ENCODE assay signal across 8 mouse cellular contexts in genomic region chr2:131416482-131416881, GRCm38 (mm10).
A peak's percentile ranks its signal among the peaks of the same experiment; 100 is the strongest.
DNase-seq lines count a peak whose midpoint lies in the region; TF ChIP-seq lines count a peak whose summit lies in the region.

No protein-coding gene starts in this region.

- WGBS in olfactory bulb, adult 2 months, result 25% methylated on average over 6 of the region's 6 CpGs

- peak; percentile 89 for TF ChIP-seq CTCF in olfactory bulb, adult 2 months (IDR thresholded peaks at IDR 0.05; ENCODE audit: insufficient read depth, low read depth, low read length)

- no peak for TF ChIP-seq POLR2A in olfactory bulb, adult 2 months (IDR thresholded peaks at IDR 0.05; ENCODE audit: insufficient read depth, low read depth, low read length)

- intact Hi-C loops in left cerebral cortex, postnatal 25 days (cut with DNase I), result loop anchor here (2.0 to 5.0 kb wide), 4 partner anchors 64 to 319 kb away; partner anchors contain the start of genes Pank2 and Rnf24

- DNase-seq in 416B (ENCODE audit: low read depth) (peak; percentile 63), ES-CJ7 (ENCODE audit: low read depth, low spot score) (peak; percentile 58)
- peak; percentile 42 for DNase-seq in cerebellum, adult 9-10 months
- peak; percentile 57 to 77 for DNase-seq in frontal cortex, postnatal 36 days (ENCODE audit: low spot score in 2 of 2)
- peak; percentile 22 for DNase-seq in kidney, adult 11 months
- DNase-seq in left cerebral cortex, postnatal 25 days (ENCODE audit: low spot score in 2 of 2), result peak; percentile 70 to 78
- DNase-seq in thymus, postnatal 4 days, result peak; percentile 82

- H3K27ac ChIP-seq in olfactory bulb, adult 2 months (ENCODE audit: insufficient read depth, low read depth, low read length), result no peak overlapping the region

- no peak overlapping the region for H3K4me3 ChIP-seq in olfactory bulb, adult 2 months (ENCODE audit: insufficient read depth, low read depth, low read length)

- H3K4me1 ChIP-seq in olfactory bulb, adult 2 months (ENCODE audit: control insufficient read depth, insufficient read depth, low read length), result no peaks in the 10 kb centered on the region

Comparison
In these comparisons a context has a peak if more than half of its experiments do, and no peak if none do; other contexts are left out.
1. DNase-seq: peak in every context shown above with its lines; median percentile 82 in thymus, postnatal 4 days; 74 in left cerebral cortex, postnatal 25 days; 67 in frontal cortex, postnatal 36 days; 63 in 416B; 58 in ES-CJ7; 42 in cerebellum, adult 9-10 months; 22 in kidney, adult 11 months.